Mouse (Mus musculus) midbrain, postnatal 0 days (tissue): ENCODE results near the gene Zfp260. TPM values are rescaled to one million over a fixed set of nuclear protein-coding genes. Genes with fewer than 3 reads are reported as not detected.

Experiments used
- ATAC-seq: fragments of 200-750 bp; cut with Nextera tagmentation; 2 replicates; pipeline ENCODE4 v1.8.0; 2017; ENCODE audit warnings: moderate number of reproducible peaks, mild to moderate bottlenecking, moderate TSS enrichment, moderate library complexity; ENCODE audit not compliant: low FRiP score
- DNase-seq: peaks from one replicate; pipeline ENCODE4 v3.0.0-alpha.2; 2015; ENCODE audit warnings: low spot score
- H3K27ac ChIP-seq: fragments of 300-500 bp; sonication (generic); 2 replicates; pipeline ENCODE4 v1.5.1; 2014; ENCODE audit warnings: low read depth, mild to moderate bottlenecking, low read length, mixed read lengths
- H3K27me3 ChIP-seq: fragments of 300-500 bp; sonication (generic); 2 replicates; pipeline ENCODE4 v1.6.1; 2014; ENCODE audit warnings: low read length, control low read depth, mixed read lengths; ENCODE audit not compliant: insufficient read depth
- H3K36me3 ChIP-seq: fragments of 300-500 bp; sonication (generic); 2 replicates; pipeline ENCODE4 v1.6.1; 2014; ENCODE audit warnings: low read length, control low read depth, mixed read lengths; ENCODE audit not compliant: insufficient read depth
- H3K4me1 ChIP-seq: fragments of 300-500 bp; sonication (generic); 2 replicates; pipeline ENCODE4 v1.6.1; 2014; ENCODE audit warnings: mild to moderate bottlenecking, control low read depth, antibody characterized with exemption, low read length, mixed read lengths; ENCODE audit not compliant: insufficient read depth
- H3K4me2 ChIP-seq: fragments of 300-500 bp; sonication (generic); 2 replicates; pipeline ENCODE4 v1.6.1; 2014; ENCODE audit warnings: low read depth, mild to moderate bottlenecking, low read length, mixed read lengths; ENCODE audit not compliant: poor library complexity, severe bottlenecking
- H3K4me3 ChIP-seq: fragments of 300-500 bp; sonication (generic); 2 replicates; pipeline ENCODE4 v1.5.1; 2014; ENCODE audit warnings: low read depth, mild to moderate bottlenecking, low read length, moderate library complexity
- H3K9ac ChIP-seq: fragments of 300-500 bp; sonication (generic); replicated peaks from 2 replicates; pipeline ENCODE4 v1.6.1; 2014; ENCODE audit warnings: mild to moderate bottlenecking, low read length, moderate library complexity, mixed read lengths; ENCODE audit not compliant: poor library complexity, severe bottlenecking
- H3K9me3 ChIP-seq: fragments of 300-500 bp; sonication (generic); 2 replicates; pipeline ENCODE4 v1.6.1; 2016; ENCODE audit warnings: low read length, control low read depth
- CTCF ChIP-seq: IDR thresholded peaks from 2 replicates; pipeline ENCODE4 v1.5.1; 2016; ENCODE audit warnings: antibody characterized with exemption, mild to moderate bottlenecking
- WGBS: fragments of 180-500 bp; shearing (Covaris S2); extraction: QIAGEN DNeasy Blood & Tissue Kit; methylation state at CpG from one replicate; pipeline ENCODE4 v1.1.7; 2014; 5-methylcytosine and 5-hydroxymethylcytosine counted together
- polyA plus RNA-seq: library from polyadenylated mRNA; unstranded; fragments of >200 nt; fragmentation: Nextera tagmentation; extraction: Ambion mirVana; gene quantifications from 2 replicates; pipeline ENCODE4 v1.2.1, GENCODE M21; 2015
- total RNA-seq: library from RNA; depleted of rRNA; stranded (reverse); fragments of >200 nt; gene quantifications from 2 replicates; pipeline ENCODE4 v1.2.3, GENCODE M21; 2014

Zfp260 gene
- total and polyA plus RNA-seq, 2 experiments from 2014 or later: 39.4 to 43.6 TPM

DNA sequence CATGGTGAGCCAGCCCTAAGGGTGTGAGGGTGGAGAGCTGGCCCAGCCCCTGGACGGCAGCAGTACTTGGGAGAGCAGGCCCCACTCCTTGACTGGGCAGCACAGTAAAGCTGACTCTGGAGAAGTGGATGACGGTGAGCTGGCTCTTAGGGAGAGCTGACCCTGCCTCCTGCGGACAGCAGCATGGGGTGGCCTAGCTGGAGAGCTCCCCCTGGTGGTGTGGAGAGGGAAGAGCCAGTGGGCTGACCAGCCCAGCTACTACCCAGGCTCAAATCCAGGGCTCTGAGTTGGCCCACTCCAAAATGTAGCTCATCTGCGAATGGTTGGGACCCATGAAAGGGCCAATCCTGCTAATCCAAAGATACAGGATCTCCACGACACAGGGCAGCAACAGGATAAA lies 30.0 kb upstream of the Zfp260 start:
- 87% methylated on average over 5 of the region's 5 CpGs for WGBS
- peak; percentile 32; the same call in 1 of the 2 replicates for TF ChIP-seq CTCF

DNA sequence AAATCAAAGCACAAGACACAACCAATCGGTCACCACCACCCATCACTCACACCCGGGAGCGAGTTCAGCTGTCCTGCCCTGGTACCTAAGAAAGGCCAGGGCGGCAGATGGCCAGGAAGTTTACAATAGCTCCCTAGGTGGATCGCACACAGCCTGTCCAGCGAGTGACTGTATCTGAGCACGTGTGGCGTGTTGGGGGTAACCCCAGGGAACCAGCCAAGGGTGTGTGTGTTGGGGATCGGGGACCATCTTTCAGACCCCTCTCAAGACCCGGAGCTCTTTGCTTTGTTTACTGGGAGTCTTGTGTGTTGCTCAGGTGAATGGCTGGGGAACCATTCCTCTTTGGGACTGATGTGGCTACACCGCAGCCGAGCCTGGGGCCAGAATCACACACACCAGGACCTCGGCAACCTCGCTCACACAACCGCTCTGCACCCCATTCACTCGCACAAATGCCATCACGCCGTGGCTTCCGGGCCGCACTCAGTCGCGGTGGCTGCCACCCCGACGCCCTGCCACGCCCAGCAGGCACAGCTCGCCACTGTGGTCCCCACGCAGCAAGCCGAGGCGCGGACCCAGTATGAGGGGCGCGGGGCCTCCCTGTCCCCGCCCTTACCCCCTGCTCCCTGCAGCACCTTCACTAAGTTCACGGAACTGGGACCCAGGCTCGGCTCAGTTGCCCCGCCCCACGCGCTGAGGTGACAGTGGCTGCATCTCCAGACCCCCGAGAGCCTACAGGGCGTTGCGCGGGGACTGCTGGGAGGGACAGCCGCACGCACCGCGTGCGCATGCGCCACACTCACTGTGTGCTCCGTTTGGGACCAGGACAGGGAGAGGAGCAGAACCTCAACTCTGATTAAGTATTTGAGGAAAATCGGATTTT lies 22.2 kb upstream of the Zfp260 start, which contains the start of gene Zfp82:
TSS of gene Zfp82 (minus strand) at position 755 of the 883 bp plus-strand sequence.
- Histone ChIP-seq H3K4me1 (peaks cover 4% of the 10 kb centered on the region; the same call in 1 of the 2 replicates), H3K9ac (peak within 1 kb of the TSS; percentile 84), H3K27me3 (no peaks in the 10 kb centered on the region), H3K36me3 (peaks cover 13% of the 10 kb centered on the region; the same call in 1 of the 2 replicates), H3K9me3 (no peaks in the 10 kb centered on the region), H3K4me3 (peak within 1 kb of the TSS; percentile 81), H3K4me2 (peak within 1 kb of the TSS; percentile 81), H3K27ac (peak within 1 kb of the TSS; percentile 76)
- ATAC-seq (peak; percentile 88), DNase-seq (peak; percentile 92)
- TF ChIP-seq CTCF: no peak
- WGBS: under 1% methylated on average over 50 of the region's 50 CpGs

More for the DNA sequence above, 30.0 kb upstream of the Zfp260 start:
- no peak overlapping the region for H3K9ac ChIP-seq
- no peak overlapping the region for H3K27ac ChIP-seq
- ATAC-seq (no peak), DNase-seq (no peak)
- H3K9me3 ChIP-seq: no peaks in the 10 kb centered on the region
- no peaks in the 10 kb centered on the region for H3K4me1 ChIP-seq
- no peak overlapping the region for H3K4me2 ChIP-seq
- peaks cover 41% of the 10 kb centered on the region for H3K36me3 ChIP-seq
- no peak overlapping the region for H3K4me3 ChIP-seq
- no peaks in the 10 kb centered on the region for H3K27me3 ChIP-seq

DNA sequence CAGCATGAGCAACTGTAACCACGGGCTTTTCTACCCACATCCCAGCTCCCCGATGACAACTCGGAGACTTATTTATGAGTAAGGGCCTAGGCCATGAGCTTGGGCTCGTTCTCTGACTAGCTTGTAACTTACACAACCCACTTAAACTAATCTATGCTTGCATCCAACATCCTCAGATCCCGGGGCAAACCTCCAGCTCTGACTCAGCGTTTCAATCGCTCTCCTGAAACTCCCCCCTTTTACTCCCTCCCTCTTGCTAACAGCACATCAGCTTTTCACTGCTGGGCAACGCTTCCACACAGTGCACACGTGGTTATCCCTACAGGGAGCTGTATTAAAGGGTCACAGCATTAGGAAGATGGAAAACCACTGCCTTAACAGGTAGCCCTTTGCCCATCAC lies 8.1 kb upstream of the Zfp260 start:
- no peak overlapping the region for H3K9ac ChIP-seq
- no peak overlapping the region for H3K4me2 ChIP-seq
- 93% methylated on average over 9 of the region's 9 CpGs for WGBS
- ATAC-seq: no peak
- H3K36me3 ChIP-seq: peaks cover 11% of the 10 kb centered on the region; the same call in 1 of the 2 replicates
- no peaks in the 10 kb centered on the region for H3K9me3 ChIP-seq
- TF ChIP-seq CTCF: no peak
- H3K4me1 ChIP-seq: peaks cover 9% of the 10 kb centered on the region; the same call in 1 of the 2 replicates
- no peak for DNase-seq
- H3K27me3 ChIP-seq: no peaks in the 10 kb centered on the region
- H3K27ac ChIP-seq: no peak overlapping the region
- no peak overlapping the region for H3K4me3 ChIP-seq

DNA sequence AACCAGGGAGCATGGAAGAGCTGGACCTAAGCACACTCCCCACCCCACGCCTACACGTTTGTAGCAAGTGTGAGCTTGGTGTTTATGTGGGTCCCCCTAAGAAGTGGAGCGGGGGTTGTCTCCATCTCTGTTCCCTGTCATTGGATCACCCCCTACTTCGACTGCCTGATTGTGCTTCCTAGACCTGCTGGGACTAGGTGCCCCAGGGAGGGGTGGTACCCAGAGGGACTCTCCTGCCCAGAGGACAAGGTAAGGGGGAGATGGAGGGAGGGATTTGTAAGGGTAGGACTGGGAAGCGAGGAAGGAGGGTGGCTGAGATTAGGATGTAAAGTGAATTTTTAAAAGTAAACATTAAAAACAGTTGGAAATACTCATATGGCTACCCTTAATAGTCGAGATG lies 5.2 kb upstream of the Zfp260 start:
- ATAC-seq: no peak
- peak overlapping the region; percentile 80 for H3K4me2 ChIP-seq
- peak overlapping the region; percentile 57 for H3K9ac ChIP-seq
- H3K9me3 ChIP-seq: no peaks in the 10 kb centered on the region
- no peak overlapping the region for H3K27ac ChIP-seq
- H3K4me1 ChIP-seq: peaks cover 9% of the 10 kb centered on the region; the same call in 1 of the 2 replicates
- H3K4me3 ChIP-seq: peak overlapping the region; percentile 60
- H3K36me3 ChIP-seq: peaks cover 11% of the 10 kb centered on the region; the same call in 1 of the 2 replicates
- no peak for TF ChIP-seq CTCF
- no peaks in the 10 kb centered on the region for H3K27me3 ChIP-seq
- no peak for DNase-seq
- WGBS: 15% methylated on average over 6 of the region's 6 CpGs

DNA sequence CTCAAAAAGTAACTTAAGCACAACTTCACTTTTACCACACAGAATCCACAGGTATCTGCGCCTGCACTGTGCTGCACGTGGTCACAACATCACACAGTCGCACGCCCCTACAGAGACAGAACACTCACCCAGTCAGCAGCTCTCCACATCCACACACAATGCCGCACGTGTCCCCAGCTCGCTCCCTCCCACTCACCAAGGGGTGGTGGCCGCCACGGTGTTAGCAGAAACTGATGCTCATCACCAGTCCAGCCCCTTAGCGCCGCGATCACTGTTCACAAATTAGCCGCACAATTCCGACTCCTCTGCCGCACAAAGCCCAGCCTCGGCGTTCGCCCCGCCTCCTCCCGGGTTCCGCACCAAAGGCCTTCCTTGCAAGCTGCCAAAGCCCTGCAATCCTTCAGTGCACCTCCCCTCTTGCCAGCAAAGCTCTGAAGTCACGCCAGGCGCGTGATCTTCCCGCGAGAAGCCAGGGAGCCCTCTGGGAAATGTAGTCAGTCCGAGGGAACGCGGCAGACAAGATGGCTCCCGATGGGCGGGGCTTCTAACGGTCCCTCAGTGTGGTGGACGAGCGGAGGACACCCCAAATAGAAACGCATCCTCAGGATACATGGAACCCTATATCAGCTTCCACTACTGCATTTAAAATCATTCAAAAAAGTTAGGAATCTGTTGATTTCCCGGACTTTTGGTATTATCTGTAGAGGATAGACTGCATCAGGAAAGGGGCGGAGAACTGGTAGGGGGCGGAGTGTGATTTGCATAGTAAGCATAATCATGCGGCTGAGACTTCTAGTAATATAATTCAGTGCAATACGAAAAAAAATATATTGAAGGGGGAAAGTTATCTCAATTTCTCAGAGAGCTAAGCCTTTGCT lies 4.2 kb upstream of the Zfp260 start, which contains the start of the genes Gm26920 and Zfp566:
TSS of gene Gm26920 (minus strand) at position 319 of the 878 bp plus-strand sequence.
TSS of gene Zfp566 (minus strand) at position 436 of the 878 bp plus-strand sequence.
- Histone ChIP-seq H3K4me3 (peak within 1 kb of the TSS; percentile 60), H3K27me3 (no peaks in the 10 kb centered on the region), H3K4me1 (peaks cover 9% of the 10 kb centered on the region; the same call in 1 of the 2 replicates), H3K4me2 (peak within 1 kb of the TSS; percentile 80), H3K9me3 (no peaks in the 10 kb centered on the region), H3K27ac (peak within 1 kb of the TSS; percentile 83), H3K36me3 (peaks cover 6% of the 10 kb centered on the region; the same call in 1 of the 2 replicates), H3K9ac (peak within 1 kb of the TSS; percentile 57)
- DNase-seq (peak; percentile 99), ATAC-seq (peak; percentile 92)
- TF ChIP-seq CTCF: no peak; the same call in 1 of the 2 replicates
- WGBS: under 1% methylated on average over 40 of the region's 40 CpGs
